Mouse (Mus musculus): ENCODE data around the gene Col12a1. TPM values are rescaled to one million over a fixed set of nuclear protein-coding genes. Genes with fewer than 3 reads are reported as not detected.
A peak's percentile ranks its signal among the peaks of the same experiment; 100 is the strongest.

Gene Col12a1
- 84.9 and 114 TPM in 2 replicates for polyA plus RNA-seq (2015; fragmentation: Nextera tagmentation; extraction: Ambion mirVana)

DNA sequence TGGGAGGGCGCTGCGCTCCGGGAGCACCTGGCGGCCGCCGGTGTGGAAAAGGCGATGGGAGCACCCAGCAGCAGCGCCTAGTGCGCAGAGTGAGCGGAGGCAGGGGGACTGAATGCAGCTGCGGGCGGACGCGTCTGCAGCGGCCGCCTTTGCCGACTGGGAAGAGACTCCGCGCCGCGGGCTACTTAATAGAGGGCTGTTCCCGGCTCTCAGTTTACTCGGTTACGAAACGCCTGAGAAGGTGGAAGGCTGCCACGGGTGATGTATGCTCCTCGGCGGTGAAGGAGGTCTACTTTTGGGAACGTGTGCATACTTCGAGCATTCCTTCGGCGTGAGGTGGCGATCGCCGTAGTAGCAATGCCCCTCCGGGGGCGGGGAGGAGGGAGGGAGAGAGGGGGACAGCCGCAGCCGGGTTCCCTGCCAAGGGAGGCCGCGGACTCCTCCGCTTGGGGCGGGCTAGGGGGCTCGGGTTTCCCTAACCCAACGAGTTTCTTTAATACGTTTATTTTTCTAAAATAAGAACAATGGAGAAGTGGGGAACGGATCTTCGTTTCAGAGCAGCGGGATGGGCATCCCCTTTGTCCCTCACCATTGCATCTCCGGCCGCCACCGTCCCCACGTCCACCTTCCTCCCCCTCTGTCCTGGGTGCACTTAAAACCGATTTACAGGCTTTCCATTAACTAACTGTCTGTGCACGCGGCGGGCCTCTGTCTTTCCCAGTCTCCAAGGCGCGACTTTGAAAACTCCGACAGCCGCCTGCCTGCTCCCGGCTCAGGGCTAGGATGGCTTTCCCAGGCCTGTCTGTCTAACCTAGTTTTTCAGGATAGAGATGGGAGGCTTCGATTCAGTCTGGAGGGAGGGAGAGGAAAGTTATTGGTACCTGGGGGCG is at the start of gene Col12a1:
TSS of gene Col12a1 (minus strand) at position 351 of the 890 bp plus-strand sequence.
- H3K9me3 ChIP-seq, result no peaks in the 10 kb centered on the region
- H3K9ac ChIP-seq, result peak within 1 kb of the TSS; percentile 84
- peak within 1 kb of the TSS; percentile 88 for H3K27ac ChIP-seq
- under 1% methylated on average over 64 of the region's 64 CpGs for WGBS
- no peaks in the 10 kb centered on the region for H3K36me3 ChIP-seq
- H3K4me1 ChIP-seq, result peaks cover 48% of the 10 kb centered on the region
- H3K27me3 ChIP-seq, result peaks cover 17% of the 10 kb centered on the region
- H3K4me2 ChIP-seq, result peak within 1 kb of the TSS; percentile 79
- H3K4me3 ChIP-seq, result peak within 1 kb of the TSS; percentile 70
- peak; percentile 54 for ATAC-seq (ENCODE audit: insufficient number of reproducible peaks, insufficient read depth, low FRiP score, low TSS enrichment, low read depth)

- Histone ChIP-seq H3K4me2 (no peak overlapping the region), H3K4me1 (no peaks in the 10 kb centered on the region), H3K9ac (no peak overlapping the region), H3K27me3 (no peaks in the 10 kb centered on the region), H3K4me3 (no peak overlapping the region), H3K9me3 (no peaks in the 10 kb centered on the region), H3K27ac (no peak overlapping the region), H3K36me3 (peaks cover 3% of the 10 kb centered on the region; the same call in 1 of the 2 replicates)
- 93% methylated on average over 5 of the region's 5 CpGs for WGBS
- no peak for ATAC-seq (ENCODE audit: insufficient number of reproducible peaks, insufficient read depth, low FRiP score, low TSS enrichment, low read depth)
These were observed 48.4 kb upstream of the Col12a1 start for GRCm38 (mm10) chr9:79766991-79767545.

DNA sequence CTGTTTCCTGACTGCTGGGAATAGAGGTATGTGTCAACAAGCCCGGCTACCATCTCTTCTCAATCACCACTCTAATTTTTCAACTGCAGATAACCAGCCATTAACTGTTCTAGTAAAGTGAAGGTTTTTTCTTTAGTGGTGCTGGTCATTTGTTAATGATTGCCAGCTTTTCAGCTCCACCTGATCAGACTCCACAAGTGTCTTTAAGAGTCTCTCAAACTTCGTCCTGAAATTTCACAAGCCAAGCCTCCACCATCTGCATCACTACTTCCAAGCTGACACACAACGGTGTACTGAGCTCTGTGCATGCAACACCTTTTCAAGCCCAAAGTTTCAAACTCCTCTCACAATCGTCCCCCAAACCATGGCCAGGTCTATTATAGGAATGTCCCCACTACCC is 46.7 kb upstream of the Col12a1 start:
- no peak overlapping the region for H3K9ac ChIP-seq
- no peak for ATAC-seq (ENCODE audit: insufficient number of reproducible peaks, insufficient read depth, low FRiP score, low TSS enrichment, low read depth)
- H3K4me3 ChIP-seq, result no peak overlapping the region
- no peak overlapping the region for H3K4me2 ChIP-seq
- 0 out of 2 replicates have a peak, but pooled peaks cover 2% of the 10 kb centered on the region for H3K4me1 ChIP-seq
- no peak overlapping the region for H3K27ac ChIP-seq
- 87% methylated on average over 4 of the region's 4 CpGs for WGBS
- no peaks in the 10 kb centered on the region for H3K9me3 ChIP-seq
- no peaks in the 10 kb centered on the region for H3K27me3 ChIP-seq
- no peaks in the 10 kb centered on the region for H3K36me3 ChIP-seq

DNA sequence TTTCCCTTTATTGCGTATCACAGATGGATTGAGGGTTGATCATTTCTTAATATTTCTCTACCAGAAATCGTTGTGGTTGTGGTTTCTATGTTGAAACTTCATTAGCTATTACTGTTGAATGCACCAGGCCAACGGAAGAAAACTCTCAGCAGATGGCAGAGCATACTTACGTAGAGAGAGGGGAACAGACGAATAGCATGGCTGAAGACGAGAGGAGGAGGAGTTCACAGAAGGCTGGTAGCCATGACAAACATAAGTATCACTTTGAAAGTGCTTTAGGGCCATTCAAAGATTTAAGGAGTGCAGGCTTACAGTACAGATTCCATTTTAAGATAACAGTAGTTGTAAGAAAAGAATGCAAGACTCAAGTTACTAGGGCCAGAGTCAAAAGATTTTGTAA is 43.9 kb upstream of the Col12a1 start:
- Histone ChIP-seq H3K36me3 (no peaks in the 10 kb centered on the region), H3K4me3 (no peak overlapping the region), H3K9me3 (no peaks in the 10 kb centered on the region), H3K27me3 (no peaks in the 10 kb centered on the region), H3K4me1 (peaks cover 16% of the 10 kb centered on the region), H3K4me2 (no peak overlapping the region), H3K9ac (no peak overlapping the region), H3K27ac (no peak overlapping the region)
- no peak for ATAC-seq (ENCODE audit: insufficient number of reproducible peaks, insufficient read depth, low FRiP score, low TSS enrichment, low read depth)
- 76% methylated on average over 6 of the region's 6 CpGs for WGBS

- H3K4me2 ChIP-seq, result peak overlapping the region; percentile 69
- ATAC-seq (ENCODE audit: insufficient number of reproducible peaks, insufficient read depth, low FRiP score, low TSS enrichment, low read depth), result no peak
- peak overlapping the region; percentile 87 for H3K4me3 ChIP-seq
- peak overlapping the region; percentile 91 for H3K27ac ChIP-seq
- no peaks in the 10 kb centered on the region for H3K9me3 ChIP-seq
- WGBS, result 4% methylated on average over 14 of the region's 14 CpGs
- H3K9ac ChIP-seq, result peak overlapping the region; percentile 94
- H3K36me3 ChIP-seq, result peaks cover 12% of the 10 kb centered on the region
- H3K27me3 ChIP-seq, result no peaks in the 10 kb centered on the region
- peaks cover 16% of the 10 kb centered on the region for H3K4me1 ChIP-seq
These were observed 41.4 kb upstream of the Col12a1 start for GRCm38 (mm10) chr9:79760076-79760475.

DNA sequence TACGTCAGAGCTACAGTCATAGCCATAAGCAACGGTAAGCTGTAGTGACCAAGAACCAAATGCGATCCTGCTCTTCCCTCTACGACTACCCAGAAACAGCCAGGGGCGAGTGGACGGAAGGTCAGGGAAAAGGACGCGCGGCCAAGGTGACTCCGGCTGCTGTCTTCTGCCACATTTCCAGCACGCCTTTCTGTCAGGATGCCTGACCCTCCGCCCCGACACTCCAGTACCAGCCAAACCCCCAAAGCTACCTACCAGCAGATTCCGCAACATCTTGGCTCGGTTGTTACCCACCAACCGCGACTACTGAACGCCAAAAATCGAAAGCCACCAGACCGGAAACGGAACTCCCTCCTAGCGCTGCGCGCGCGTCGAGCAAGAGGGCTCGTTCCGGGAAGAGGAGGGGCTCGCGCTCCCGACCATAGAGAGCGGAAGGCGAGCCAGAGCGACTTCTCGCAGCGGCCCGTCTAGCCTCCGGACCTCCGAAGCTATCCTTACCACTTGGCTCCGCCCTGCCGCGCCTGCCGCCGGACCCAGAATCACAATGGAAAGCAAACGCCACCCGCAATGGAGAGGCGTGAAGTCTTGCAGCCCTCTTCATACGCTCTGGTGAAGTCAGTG is 40.9 kb upstream of the Col12a1 start, which contains the start of gene Cox7a2:
TSS of gene Cox7a2 (minus strand) at position 494 of the 621 bp plus-strand sequence.
- Histone ChIP-seq H3K4me2 (peak within 1 kb of the TSS; percentile 69), H3K27me3 (no peaks in the 10 kb centered on the region), H3K27ac (peak within 1 kb of the TSS; percentile 91), H3K36me3 (peaks cover 15% of the 10 kb centered on the region), H3K9ac (peak within 1 kb of the TSS; percentile 94), H3K4me3 (peak within 1 kb of the TSS; percentile 87), H3K9me3 (no peaks in the 10 kb centered on the region), H3K4me1 (peaks cover 16% of the 10 kb centered on the region)
- under 1% methylated on average over 49 of the region's 49 CpGs for WGBS
- peak; percentile 99 for ATAC-seq (ENCODE audit: insufficient number of reproducible peaks, insufficient read depth, low FRiP score, low TSS enrichment, low read depth)

DNA sequence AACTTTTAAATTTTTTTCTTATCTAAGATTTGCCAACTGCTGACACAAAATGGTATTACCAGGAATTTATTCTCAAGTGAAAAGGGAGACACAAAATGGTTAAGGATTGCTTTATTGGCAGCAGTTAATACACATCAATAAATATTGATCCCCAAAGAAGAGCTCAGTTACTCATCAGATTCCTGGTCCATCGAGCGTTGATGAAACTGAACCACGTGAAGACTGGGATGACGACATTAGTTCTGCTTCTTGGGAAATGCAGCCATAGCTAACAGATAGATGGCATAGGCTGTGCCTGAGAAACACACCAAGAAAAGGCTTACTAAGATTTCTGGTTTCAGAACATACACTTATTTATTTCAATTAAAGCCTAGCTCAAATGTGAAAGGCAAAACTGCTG is 36.7 kb upstream of the Col12a1 start:
- Histone ChIP-seq H3K27ac (no peak overlapping the region), H3K36me3 (peaks cover 35% of the 10 kb centered on the region), H3K4me2 (no peak overlapping the region), H3K27me3 (no peaks in the 10 kb centered on the region), H3K9ac (no peak overlapping the region), H3K4me3 (no peak overlapping the region), H3K9me3 (no peaks in the 10 kb centered on the region), H3K4me1 (peaks cover 14% of the 10 kb centered on the region)
- 92% methylated on average over 4 of the region's 4 CpGs for WGBS
- ATAC-seq (ENCODE audit: insufficient number of reproducible peaks, insufficient read depth, low FRiP score, low TSS enrichment, low read depth), result no peak

GRCm38 (mm10) chr9:79751846-79752245 is 33.2 kb upstream of the Col12a1 start:
- no peaks in the 10 kb centered on the region for H3K27me3 ChIP-seq
- no peaks in the 10 kb centered on the region for H3K9me3 ChIP-seq
- H3K4me2 ChIP-seq, result no peak overlapping the region
- no peak overlapping the region for H3K4me3 ChIP-seq
- no peak overlapping the region for H3K27ac ChIP-seq
- H3K9ac ChIP-seq, result no peak overlapping the region
- no peak for ATAC-seq (ENCODE audit: insufficient number of reproducible peaks, insufficient read depth, low FRiP score, low TSS enrichment, low read depth)
- H3K36me3 ChIP-seq, result peaks cover 32% of the 10 kb centered on the region
- 85% methylated on average over 8 of the region's 8 CpGs for WGBS
- no peaks in the 10 kb centered on the region for H3K4me1 ChIP-seq

- ATAC-seq (ENCODE audit: insufficient number of reproducible peaks, insufficient read depth, low FRiP score, low TSS enrichment, low read depth), result no peak
- H3K27me3 ChIP-seq, result no peaks in the 10 kb centered on the region
- no peak overlapping the region for H3K27ac ChIP-seq
- no peak overlapping the region for H3K9ac ChIP-seq
- no peaks in the 10 kb centered on the region for H3K4me1 ChIP-seq
- no peaks in the 10 kb centered on the region for H3K9me3 ChIP-seq
- peaks cover 28% of the 10 kb centered on the region for H3K36me3 ChIP-seq
- no peak overlapping the region for H3K4me2 ChIP-seq
- 83% methylated on average over 7 of the region's 7 CpGs for WGBS
- no peak overlapping the region for H3K4me3 ChIP-seq
These were observed 32.1 kb upstream of the Col12a1 start for GRCm38 (mm10) chr9:79750709-79751108.

DNA sequence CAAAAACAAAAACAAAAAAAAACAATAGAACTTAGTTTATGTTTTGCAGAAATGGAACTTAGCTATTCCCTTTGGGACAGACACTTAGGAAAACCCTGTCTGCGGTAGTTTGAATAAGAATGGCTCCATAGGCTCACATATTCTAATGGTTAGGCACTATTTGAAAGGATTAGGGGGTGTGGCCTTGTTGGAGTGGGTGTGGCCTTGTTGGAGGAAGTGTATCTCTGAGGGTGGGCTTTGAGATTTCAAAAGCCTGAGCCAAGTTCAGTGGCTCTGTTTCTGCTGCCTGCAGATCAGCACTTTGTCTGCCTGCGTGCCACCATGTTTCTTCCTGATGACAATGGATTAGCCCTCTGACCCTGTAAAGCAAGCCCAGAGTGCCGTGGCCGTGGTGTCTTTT is 26.4 kb upstream of the Col12a1 start:
- Histone ChIP-seq H3K36me3 (no peaks in the 10 kb centered on the region), H3K4me1 (no peaks in the 10 kb centered on the region), H3K9me3 (no peaks in the 10 kb centered on the region), H3K4me3 (no peak overlapping the region), H3K27ac (no peak overlapping the region), H3K27me3 (no peaks in the 10 kb centered on the region), H3K9ac (no peak overlapping the region), H3K4me2 (no peak overlapping the region)
- no peak for ATAC-seq (ENCODE audit: insufficient number of reproducible peaks, insufficient read depth, low FRiP score, low TSS enrichment, low read depth)
- WGBS, result 60% methylated on average over 4 of the region's 4 CpGs

GRCm38 (mm10) chr9:79735608-79736007 is 17.0 kb upstream of the Col12a1 start:
- Histone ChIP-seq H3K4me1 (no peaks in the 10 kb centered on the region), H3K36me3 (no peaks in the 10 kb centered on the region), H3K9me3 (no peaks in the 10 kb centered on the region), H3K27me3 (no peaks in the 10 kb centered on the region), H3K4me2 (no peak overlapping the region), H3K4me3 (no peak overlapping the region), H3K9ac (no peak overlapping the region), H3K27ac (no peak overlapping the region)
- ATAC-seq (ENCODE audit: insufficient number of reproducible peaks, insufficient read depth, low FRiP score, low TSS enrichment, low read depth), result no peak
- 83% methylated on average over 6 of the region's 6 CpGs for WGBS
